19 mouse cellular contexts compared by ENCODE assay signal in genomic region chr5:131167366-131167765, GRCm38 (mm10).
DNase-seq lines count a peak whose midpoint lies in the region; ATAC-seq and TF ChIP-seq lines count a peak whose summit lies in the region.
"Had no signal": no experiment of that assay in that cellular context is flagged by ENCODE, and none has a peak within 500 bp of the region (broad histone marks: within the 10 kb centered on the region; RNA-seq: fewer than 3 reads in every experiment).

No protein-coding gene starts in this region.

- H3K4me3 ChIP-seq in midbrain, postnatal 0 days (ENCODE audit: low read depth, low read length): no peak overlapping the region
- no peak overlapping the region for H3K4me3 ChIP-seq in midbrain, embryonic 14.5 days (replicated peaks; ENCODE audit: low read depth, low read length)
- H3K4me3 ChIP-seq in lung, postnatal 0 days (ENCODE audit: low read depth, low read length): no peak overlapping the region
- H3K4me3 ChIP-seq: erythroblast, embryonic 14.5 days; hindbrain, embryonic 10.5 days; liver, embryonic 12.5 days; midbrain, embryonic 12.5 days had no signal

- 71% methylated on average over 5 of the region's 5 CpGs for WGBS in midbrain, postnatal 0 days
- 83% methylated on average over 5 of the region's 5 CpGs for WGBS in midbrain, embryonic 14.5 days
- 73% methylated on average over 5 of the region's 5 CpGs for WGBS in lung, postnatal 0 days

- no peak overlapping the region for H3K27ac ChIP-seq in midbrain, postnatal 0 days (ENCODE audit: low read depth, low read length)
- H3K27ac ChIP-seq in midbrain, embryonic 14.5 days (replicated peaks; ENCODE audit: low read depth, low read length): no peak overlapping the region
- H3K27ac ChIP-seq in lung, postnatal 0 days (ENCODE audit: low read length): no peak overlapping the region
- H3K27ac ChIP-seq: hindbrain, embryonic 10.5 days; liver, embryonic 12.5 days; midbrain, embryonic 12.5 days had no signal

- TF ChIP-seq EP300 in lung, postnatal 0 days (IDR thresholded peaks at IDR 0.05): no peak

- TF ChIP-seq CTCF in midbrain, postnatal 0 days (IDR thresholded peaks at IDR 0.05): no peak
- TF ChIP-seq CTCF in lung, postnatal 0 days (IDR thresholded peaks at IDR 0.05): no peak

- DNase-seq in cerebellum, adult 11 months: peak; percentile 43
- peak; percentile 67 for DNase-seq in midbrain, postnatal 0 days (ENCODE audit: low spot score)
- no peak for DNase-seq in midbrain, embryonic 14.5 days
- DNase-seq in gonadal fat pad, adult 2 months (ENCODE audit: low read depth): peak; percentile 75
- DNase-seq in lung, postnatal 0 days (ENCODE audit: low spot score): no peak
- DNase-seq in kidney, postnatal 25 days: no peak
- no peak for DNase-seq in retina, postnatal 1 day
- DNase-seq: embryo, embryonic 11 days; gastrocnemius, postnatal 10 days; kidney, postnatal 36 days; lung, postnatal 10 days; thymus, postnatal 14 days had no signal

- ATAC-seq in cerebellum, adult (ENCODE audit: insufficient number of reproducible peaks, low FRiP score, low TSS enrichment): no peak; the same call in 1 of the 2 replicates
- no peak for ATAC-seq in midbrain, postnatal 0 days (ENCODE audit: low FRiP score)
- no peak for ATAC-seq in midbrain, embryonic 14.5 days (ENCODE audit: low FRiP score, low TSS enrichment)
- ATAC-seq in lung, postnatal 0 days: no peak
- ATAC-seq: intestine, postnatal 0 days; liver, embryonic 12.5 days; Patski had no signal

- H3K36me3 ChIP-seq in midbrain, postnatal 0 days (ENCODE audit: insufficient read depth, low read length): no peaks in the 10 kb centered on the region
- H3K36me3 ChIP-seq in midbrain, embryonic 14.5 days (ENCODE audit: control insufficient read depth, insufficient read depth, low read length): no peaks in the 10 kb centered on the region
- no peaks in the 10 kb centered on the region for H3K36me3 ChIP-seq in lung, postnatal 0 days (ENCODE audit: insufficient read depth, low read length)
- H3K36me3 ChIP-seq: hindbrain, embryonic 10.5 days; liver, embryonic 12.5 days; midbrain, embryonic 12.5 days had no signal

- no peaks in the 10 kb centered on the region for H3K9me3 ChIP-seq in midbrain, postnatal 0 days (ENCODE audit: low read length)
- H3K9me3 ChIP-seq in midbrain, embryonic 14.5 days (ENCODE audit: control insufficient read depth, low read length): no peaks in the 10 kb centered on the region
- H3K9me3 ChIP-seq in lung, postnatal 0 days (ENCODE audit: low read length): no peaks in the 10 kb centered on the region
- H3K9me3 ChIP-seq: hindbrain, embryonic 10.5 days; liver, embryonic 12.5 days; midbrain, embryonic 12.5 days had no signal

- H3K9ac ChIP-seq in midbrain, postnatal 0 days (replicated peaks; ENCODE audit: low read length, poor library complexity, severe bottlenecking): no peak overlapping the region
- H3K9ac ChIP-seq in midbrain, embryonic 14.5 days (replicated peaks; ENCODE audit: low read length): no peak overlapping the region
- no peak overlapping the region for H3K9ac ChIP-seq in lung, postnatal 0 days (replicated peaks; ENCODE audit: low read depth)
- H3K9ac ChIP-seq: liver, embryonic 12.5 days; midbrain, embryonic 12.5 days had no signal

- H3K4me1 ChIP-seq in midbrain, postnatal 0 days (ENCODE audit: insufficient read depth, low read length): no peaks in the 10 kb centered on the region
- no peaks in the 10 kb centered on the region for H3K4me1 ChIP-seq in midbrain, embryonic 14.5 days (ENCODE audit: control insufficient read depth, insufficient read depth, low read length)
- H3K4me1 ChIP-seq in lung, postnatal 0 days (ENCODE audit: insufficient read depth, low read depth, low read length): no peaks in the 10 kb centered on the region
- H3K4me1 ChIP-seq: liver, embryonic 12.5 days had no signal

- no peaks in the 10 kb centered on the region for H3K27me3 ChIP-seq in midbrain, postnatal 0 days (ENCODE audit: insufficient read depth, low read length)
- H3K27me3 ChIP-seq in midbrain, embryonic 14.5 days (ENCODE audit: control insufficient read depth, insufficient read depth, low read length): no peaks in the 10 kb centered on the region
- no peaks in the 10 kb centered on the region for H3K27me3 ChIP-seq in lung, postnatal 0 days (replicated peaks; ENCODE audit: insufficient read depth, low read length)
- H3K27me3 ChIP-seq: liver, embryonic 12.5 days; midbrain, embryonic 12.5 days; Patski had no signal

- no peak overlapping the region for H3K4me2 ChIP-seq in midbrain, postnatal 0 days (ENCODE audit: low read depth, low read length, poor library complexity, severe bottlenecking)
- H3K4me2 ChIP-seq in midbrain, embryonic 14.5 days (ENCODE audit: low read length): no peak overlapping the region
- no peak overlapping the region for H3K4me2 ChIP-seq in lung, postnatal 0 days (replicated peaks; ENCODE audit: low read depth, low read length)
- H3K4me2 ChIP-seq: liver, embryonic 12.5 days; midbrain, embryonic 12.5 days had no signal

Comparison
In these comparisons a context has a peak if more than half of its experiments do, and no peak if none do; other contexts are left out.
1. DNase-seq: peak in cerebellum, adult 11 months (single experiment), midbrain, postnatal 0 days (single experiment) and gonadal fat pad, adult 2 months (single experiment); none in midbrain, embryonic 14.5 days (single experiment), lung, postnatal 0 days (single experiment), kidney, postnatal 25 days (0 of 2) and retina, postnatal 1 day (single experiment).